Mouse (Mus musculus): ENCODE measurements at regions not wholly inside any gene's neighbourhood (a gene's known extent, or its start where the extent isn't known, plus 50 kb on each side); places are given as distances from the start of the nearest gene placed in this dataset.

- no peak for TF ChIP-seq EP300 (IDR thresholded peaks at IDR 0.05)
- TF ChIP-seq CTCF (IDR thresholded peaks at IDR 0.05), result no peak
Measured at GRCm38 (mm10) chr4:149829964-149830363, 55.9 kb upstream of the Slc25a33 start.

Measured in lung, postnatal 0 days (tissue).